Comparison of ENCODE assay signal across 9 mouse cellular contexts in the genomic region with DNA sequence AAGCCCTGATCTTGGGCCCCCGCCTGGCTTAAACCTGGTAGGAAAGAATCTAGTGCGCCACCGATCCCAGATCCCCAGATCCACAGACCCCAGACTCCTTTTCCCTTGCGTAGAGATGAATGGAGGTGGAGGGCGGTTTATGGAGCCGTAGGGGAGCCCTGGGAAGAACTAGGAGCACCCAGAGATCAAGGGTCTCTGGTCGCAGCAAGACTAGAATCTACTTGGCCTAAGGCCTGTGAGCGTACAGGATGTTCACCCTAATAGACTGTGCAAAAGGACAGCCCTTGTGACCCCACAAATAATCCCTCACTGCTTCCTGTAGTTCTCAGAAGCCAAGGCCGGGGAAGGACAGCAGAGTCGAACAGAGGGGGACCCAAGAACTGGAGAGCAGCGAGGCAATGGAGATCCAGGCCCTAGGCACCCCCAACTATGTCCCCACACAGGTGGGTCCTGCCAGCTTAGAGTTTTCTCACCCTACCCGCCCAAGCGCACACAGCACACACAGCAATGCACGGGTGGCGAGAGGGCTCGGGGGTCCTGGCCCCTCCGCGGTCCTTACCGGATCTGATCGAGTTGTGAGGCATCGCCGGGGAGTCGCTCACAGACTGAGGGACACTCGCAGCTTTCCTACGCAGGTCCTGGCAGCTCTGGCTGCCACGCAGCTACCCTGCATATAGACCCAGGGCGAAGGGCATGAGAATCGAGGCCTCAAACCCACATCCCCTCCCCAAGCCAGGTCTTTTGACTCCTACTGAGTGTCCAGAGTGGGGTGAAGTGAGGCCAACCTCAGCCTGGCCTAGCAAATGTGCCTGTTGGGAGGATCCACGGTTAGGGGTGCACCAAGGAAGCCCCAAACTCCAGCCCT. TPM values are rescaled to one million over a fixed set of nuclear protein-coding genes. Genes with fewer than 3 reads are reported as not detected.
A peak's percentile ranks its signal among the peaks of the same experiment; 100 is the strongest.
DNase-seq lines count a peak whose midpoint lies in the region; ATAC-seq and TF ChIP-seq lines count a peak whose summit lies in the region.
"Had no signal": no experiment of that assay in that cellular context is flagged by ENCODE, and none has a peak within 500 bp of the region (broad histone marks: within the 10 kb centered on the region; RNA-seq: fewer than 3 reads in every experiment).

No protein-coding gene starts in this region.

- ATAC-seq in hindbrain, embryonic 14.5 days (ENCODE audit: low FRiP score), result peak; percentile 28; the same call in 1 of the 2 replicates
- no peak for ATAC-seq in liver, embryonic 12.5 days
- ATAC-seq in megakaryocyte progenitor cell, adult 5-6 weeks (replicated peaks; ENCODE audit: poor library complexity), result no peak

- peak overlapping the region; percentile 42 to 49 for H3K4me3 ChIP-seq in ES-E14 (ENCODE audit: insufficient read depth in 1 of 2, low read depth in 1 of 2, low read length in 2 of 2, poor library complexity in 1 of 2, severe bottlenecking in 1 of 2)
- H3K4me3 ChIP-seq in hindbrain, embryonic 14.5 days (replicated peaks; ENCODE audit: low read length), result peak overlapping the region; percentile 38
- H3K4me3 ChIP-seq in liver, embryonic 12.5 days, result no peak overlapping the region

- no peaks in the 10 kb centered on the region for H3K4me1 ChIP-seq in ES-E14 (ENCODE audit: control insufficient read depth in 2 of 2, insufficient read depth in 2 of 2, low read length in 2 of 2, poor library complexity in 1 of 2)
- peaks cover 12% of the 10 kb centered on the region for H3K4me1 ChIP-seq in hindbrain, embryonic 14.5 days (replicated peaks; ENCODE audit: control insufficient read depth, insufficient read depth, low read length)
- H3K4me1 ChIP-seq in liver, embryonic 12.5 days, result no peaks in the 10 kb centered on the region

- H3K27ac ChIP-seq in ES-E14 (ENCODE audit: insufficient read depth, low read depth, low read length, poor library complexity, severe bottlenecking), result no peak overlapping the region
- peak overlapping the region; percentile 70 for H3K27ac ChIP-seq in hindbrain, embryonic 14.5 days
- no peak overlapping the region for H3K27ac ChIP-seq in liver, embryonic 12.5 days

- DNase-seq in embryo, embryonic 10 days (ENCODE audit: low spot score), result peak; percentile 22
- DNase-seq in embryo, embryonic 9.5 days (ENCODE audit: extremely low spot score), result no peak
- no peak for DNase-seq in ES-E14 (ENCODE audit: low read depth, low spot score)
- no peak for DNase-seq in hindbrain, embryonic 14.5 days (ENCODE audit: low spot score)
- no peak for DNase-seq in gastrocnemius, postnatal 14 days
- no peak for DNase-seq in thymus, postnatal 10 days (ENCODE audit: low spot score in 2 of 2)
- DNase-seq: adrenal gland, postnatal 14 days had no signal

- WGBS in hindbrain, embryonic 14.5 days, result 13% methylated on average over 29 of the region's 29 CpGs
- 9% methylated on average over 29 of the region's 29 CpGs for whole genome bisulfite sequencing in liver, embryonic 12.5 days (ENCODE audit: insufficient replicate concordance)

- H3K4me2 ChIP-seq in hindbrain, embryonic 14.5 days (replicated peaks), result peak overlapping the region; percentile 55
- H3K4me2 ChIP-seq in liver, embryonic 12.5 days, result peak overlapping the region; percentile 28

- in situ Hi-C loops in ES-E14 (cut with MboI; ENCODE audit: low sequenced_read_pairs in 2 of 2, unreplicated experiment in 2 of 2), result no loop called here

- H3K9ac ChIP-seq in ES-E14 (ENCODE audit: insufficient read depth, low read depth, low read length, poor library complexity, severe bottlenecking), result no peak overlapping the region
- peak overlapping the region; percentile 62 for H3K9ac ChIP-seq in hindbrain, embryonic 14.5 days
- no peak overlapping the region for H3K9ac ChIP-seq in liver, embryonic 12.5 days

- H3K9me3 ChIP-seq in ES-E14 (ENCODE audit: control insufficient read depth, insufficient read depth, low read depth, low read length), result no peaks in the 10 kb centered on the region
- no peaks in the 10 kb centered on the region for H3K9me3 ChIP-seq in hindbrain, embryonic 14.5 days (ENCODE audit: control insufficient read depth, low read length)
- no peaks in the 10 kb centered on the region for H3K9me3 ChIP-seq in liver, embryonic 12.5 days (replicated peaks)

- intact Hi-C loops in gastrocnemius, postnatal 14 days (cut with DNase I; ENCODE audit: low total_unique reads), result no loop called here

- H3K27me3 ChIP-seq in hindbrain, embryonic 14.5 days (ENCODE audit: control insufficient read depth, insufficient read depth, low read length), result peaks cover 67% of the 10 kb centered on the region
- H3K27me3 ChIP-seq in liver, embryonic 12.5 days (replicated peaks), result peaks cover 75% of the 10 kb centered on the region

- no peaks in the 10 kb centered on the region for H3K36me3 ChIP-seq in ES-E14 (ENCODE audit: control insufficient read depth, insufficient read depth, low read length, poor library complexity, severe bottlenecking)
- H3K36me3 ChIP-seq in hindbrain, embryonic 14.5 days (replicated peaks; ENCODE audit: control insufficient read depth, insufficient read depth), result no peaks in the 10 kb centered on the region
- no peaks in the 10 kb centered on the region for H3K36me3 ChIP-seq in liver, embryonic 12.5 days

TF ChIP-seq in ES-E14, 5 proteins besides CTCF, POLR2A, EP300 and RAD21:
- TF ChIP-seq HCFC1 (IDR thresholded peaks at IDR 0.05; ENCODE audit: borderline replicate concordance, insufficient read depth, low read length) (no peak), MAFK (IDR thresholded peaks at IDR 0.05; ENCODE audit: insufficient read depth, low read depth, low read length) (no peak), CHD2 (IDR thresholded peaks at IDR 0.05; ENCODE audit: low read depth, low read length) (no peak), ZC3H11A (IDR thresholded peaks at IDR 0.05; ENCODE audit: borderline replicate concordance, low read depth, low read length) (no peak), ZNF384 (IDR thresholded peaks at IDR 0.05; ENCODE audit: low read depth, low read length) (no peak)

RNA-seq across cellular contexts. Expression of gene Pax8, which starts 0.7 kb away (rescaled TPM):
- 1.5 and 2.2 TPM in 2 replicates for total RNA-seq in ES-E14 (2012; rRNA removed)
- 24.5 and 33.0 TPM in 2 replicates for polyA plus RNA-seq in hindbrain, embryonic 14.5 days (2014; fragmentation: Nextera tagmentation; extraction: Ambion mirVana)
- not detected in 2 replicates for polyA plus RNA-seq in liver, embryonic 12.5 days (2016; fragmentation: Nextera tagmentation; extraction: Ambion mirVana)
- total RNA-seq in gastrocnemius, postnatal 14 days (2021), result not detected
- 1.3 and 2.9 TPM in 2 replicates for total RNA-seq in megakaryocyte progenitor cell, adult 5-6 weeks (2015)
- total RNA-seq in megakaryocyte progenitor cell, adult 5-6 weeks (2017), result 0.20 and 1.1 TPM in 2 replicates
- total RNA-seq: adrenal gland, postnatal 14 days had no signal
